Mouse (Mus musculus): ENCODE measurements around the gene Rwdd4a. TPM values are rescaled to one million over a fixed set of nuclear protein-coding genes. Genes with fewer than 3 reads are reported as not detected.

Gene Rwdd4a
- polyA plus RNA-seq (2015; fragmentation: Nextera tagmentation; extraction: Ambion mirVana): 26.4 and 26.9 TPM in 2 replicates

GRCm38 (mm10) chr8:47533344-47534125 is at the start of gene Rwdd4a, which contains the start of gene Trappc11:
Rwdd4a (plus strand) TSS chr8:47533664.
Trappc11 (minus strand) TSS chr8:47533470.

Other genes starting within 250 kb of the Rwdd4a start
- 1.1 and 1.5 TPM in 2 replicates for gene Stox2, start 87.3 kb upstream of the Rwdd4a start, polyA plus RNA-seq (2015; fragmentation: Nextera tagmentation; extraction: Ambion mirVana)
- 10.2 and 12.1 TPM in 2 replicates for gene Trappc11, start 194 bp upstream of the Rwdd4a start, polyA plus RNA-seq (2015; fragmentation: Nextera tagmentation; extraction: Ambion mirVana)
- 11.8 and 12.0 TPM in 2 replicates for gene Ing2, start 141.9 kb downstream of the Rwdd4a start, polyA plus RNA-seq (2015; fragmentation: Nextera tagmentation; extraction: Ambion mirVana)
- 17.4 and 19.0 TPM in 2 replicates for gene Cdkn2aip, start 180.3 kb downstream of the Rwdd4a start, polyA plus RNA-seq (2015; fragmentation: Nextera tagmentation; extraction: Ambion mirVana)

All from spleen, postnatal 0 days (tissue).